Mouse (Mus musculus) right cerebral cortex, adult 2 months (tissue): Measurements from ENCODE around the gene Ttll13.

Experiments used
- DNase-seq, 2 experiments: peaks; one replicate each; pipeline ENCODE4 v3.0.0; 2021 to 2022; ENCODE audit warnings: low spot score in 2 of 2

The Ttll13 gene

GRCm38 (mm10) chr7:80267764-80268163, 21.6 kb downstream of the Ttll13 start:
- no peak for DNase-seq

GRCm38 (mm10) chr7:80268897-80269750, 22.9 kb downstream of the Ttll13 start, which contains the start of gene Vps33b:
Vps33b (plus strand) TSS chr7:80269649.
- DNase-seq, result peak; percentile 98 to 99

- DNase-seq, result no peak
These were observed 23.6 kb downstream of the Ttll13 start for GRCm38 (mm10) chr7:80269751-80270255.

GRCm38 (mm10) chr7:80273456-80273855, 27.3 kb downstream of the Ttll13 start:
- no peak for DNase-seq

GRCm38 (mm10) chr7:80276374-80276773, 30.2 kb downstream of the Ttll13 start:
- DNase-seq, result no peak

- DNase-seq, result no peak
These were observed 33.9 kb downstream of the Ttll13 start for GRCm38 (mm10) chr7:80280032-80280431.

- no peak for DNase-seq
These were observed 34.8 kb downstream of the Ttll13 start for GRCm38 (mm10) chr7:80280998-80281397.

- DNase-seq, result no peak
These were observed 35.5 kb downstream of the Ttll13 start for GRCm38 (mm10) chr7:80281646-80282045.

GRCm38 (mm10) chr7:80283226-80283918, 37.2 kb downstream of the Ttll13 start:
- no peak for DNase-seq

GRCm38 (mm10) chr7:80284391-80284790, 38.2 kb downstream of the Ttll13 start:
- DNase-seq, result no peak

- no peak for DNase-seq
These were observed 39.5 kb downstream of the Ttll13 start for GRCm38 (mm10) chr7:80285725-80286124.

GRCm38 (mm10) chr7:80287736-80288135, 41.6 kb downstream of the Ttll13 start:
- no peak for DNase-seq

GRCm38 (mm10) chr7:80294062-80294763, 48.0 kb downstream of the Ttll13 start, which contains the start of gene Prc1:
Prc1 (plus strand) TSS chr7:80294450.
- DNase-seq, result peak; percentile 98

- no peak for DNase-seq
These were observed 48.8 kb downstream of the Ttll13 start for GRCm38 (mm10) chr7:80294764-80295648.

- no peak for DNase-seq
These were observed 50.3 kb downstream of the Ttll13 start for GRCm38 (mm10) chr7:80296462-80296861.

- DNase-seq, result no peak
These were observed 50.9 kb downstream of the Ttll13 start for GRCm38 (mm10) chr7:80297041-80297440.

GRCm38 (mm10) chr7:80298754-80299153, 52.6 kb downstream of the Ttll13 start:
- DNase-seq, result no peak

GRCm38 (mm10) chr7:80299568-80299967, 53.4 kb downstream of the Ttll13 start:
- DNase-seq, result no peak

- DNase-seq, result no peak
These were observed 55.3 kb downstream of the Ttll13 start for GRCm38 (mm10) chr7:80301522-80301921.

- no peak for DNase-seq
These were observed 61.6 kb downstream of the Ttll13 start for GRCm38 (mm10) chr7:80307766-80308165.
